Mouse (Mus musculus): ENCODE data around the gene Gm20390. TPM values are rescaled to one million over a fixed set of nuclear protein-coding genes. Genes with fewer than 3 reads are reported as not detected.

Gm20390 gene
- polyA plus RNA-seq, 1 experiment from 2014 or later: 347 TPM

DNA sequence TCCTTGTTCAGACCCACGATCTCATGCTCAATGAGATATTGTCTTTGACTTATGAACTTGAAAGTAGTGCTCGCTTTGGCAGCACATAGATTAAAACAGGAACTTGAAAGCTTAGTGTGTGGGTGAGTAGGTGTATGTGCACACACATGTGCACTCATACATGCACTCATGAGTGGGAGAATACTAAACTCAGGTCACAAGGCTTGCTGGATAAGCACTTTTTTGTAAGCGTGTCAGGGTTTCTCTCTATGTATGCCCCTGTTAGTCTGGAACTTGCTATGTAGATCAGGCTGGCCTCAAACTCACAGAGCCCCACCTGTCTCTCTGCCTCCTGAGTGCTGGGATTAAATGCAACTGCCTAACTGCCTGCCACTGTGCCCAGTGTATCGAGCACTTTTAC is 18.9 kb upstream of the Gm20390 start:
- no peaks in the 10 kb centered on the region for H3K9me3 ChIP-seq
- no peak for ATAC-seq (ENCODE audit: insufficient number of reproducible peaks, low FRiP score, low TSS enrichment, low read depth)
- no peak overlapping the region for H3K4me3 ChIP-seq
- no peaks in the 10 kb centered on the region for H3K36me3 ChIP-seq
- 76% methylated on average over 4 of the region's 4 CpGs for WGBS
- H3K27me3 ChIP-seq: no peaks in the 10 kb centered on the region
- no peak overlapping the region for H3K9ac ChIP-seq
- H3K4me2 ChIP-seq: no peak overlapping the region
- H3K4me1 ChIP-seq: no peaks in the 10 kb centered on the region
- no peak overlapping the region; the same call in 1 of the 2 replicates for H3K27ac ChIP-seq

DNA sequence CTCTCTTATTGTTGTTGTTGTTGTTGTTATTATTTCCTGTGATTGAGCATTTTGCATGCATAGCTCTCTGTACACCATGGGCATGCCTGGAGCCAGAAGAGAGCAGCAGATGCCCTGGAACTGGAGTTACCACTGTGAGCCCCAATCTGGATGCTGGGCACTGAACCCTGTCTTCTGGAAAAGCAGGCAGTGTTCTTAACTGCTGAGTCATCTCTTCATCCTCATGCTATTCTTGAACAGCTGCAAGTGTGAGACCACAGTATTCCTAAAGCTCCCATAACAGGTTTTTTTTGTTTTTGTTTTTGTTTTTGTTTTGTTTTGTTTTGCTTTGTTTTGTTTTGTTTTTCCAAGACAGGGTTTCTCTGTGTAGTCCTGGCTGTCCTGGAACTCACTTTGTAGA is 18.2 kb upstream of the Gm20390 start:
- Histone ChIP-seq H3K27ac (no peak overlapping the region), H3K4me1 (no peaks in the 10 kb centered on the region), H3K27me3 (no peaks in the 10 kb centered on the region), H3K9me3 (no peaks in the 10 kb centered on the region), H3K4me3 (no peak overlapping the region), H3K36me3 (no peaks in the 10 kb centered on the region), H3K4me2 (no peak overlapping the region), H3K9ac (no peak overlapping the region)
- ATAC-seq (ENCODE audit: insufficient number of reproducible peaks, low FRiP score, low TSS enrichment, low read depth): no peak

DNA sequence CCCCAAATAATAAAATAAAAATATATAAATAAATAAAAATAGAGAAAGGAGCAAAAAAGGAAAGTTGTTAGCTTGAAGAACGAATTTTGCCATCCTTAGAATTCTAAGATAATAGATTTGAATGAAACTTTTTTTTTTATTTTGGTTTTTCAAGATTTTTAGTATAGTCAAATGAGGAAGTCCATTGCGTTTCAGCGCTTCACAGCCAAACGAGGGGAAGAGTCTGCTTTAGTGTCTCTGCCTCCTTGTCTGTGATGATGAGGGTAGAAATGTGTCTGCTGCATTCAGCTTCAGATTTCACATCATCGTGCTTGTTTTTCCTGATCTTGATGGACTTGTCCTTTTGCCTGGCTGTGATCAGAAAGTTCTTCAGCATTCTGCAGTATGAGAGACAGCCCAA is 17.2 kb upstream of the Gm20390 start:
- H3K4me2 ChIP-seq: no peak overlapping the region
- 81% methylated on average over 5 of the region's 5 CpGs for WGBS
- H3K27ac ChIP-seq: no peak overlapping the region
- no peak for ATAC-seq (ENCODE audit: insufficient number of reproducible peaks, low FRiP score, low TSS enrichment, low read depth)
- H3K4me3 ChIP-seq: no peak overlapping the region
- no peaks in the 10 kb centered on the region for H3K36me3 ChIP-seq
- no peaks in the 10 kb centered on the region for H3K27me3 ChIP-seq
- no peaks in the 10 kb centered on the region for H3K9me3 ChIP-seq
- no peak overlapping the region for H3K9ac ChIP-seq
- H3K4me1 ChIP-seq: no peaks in the 10 kb centered on the region

DNA sequence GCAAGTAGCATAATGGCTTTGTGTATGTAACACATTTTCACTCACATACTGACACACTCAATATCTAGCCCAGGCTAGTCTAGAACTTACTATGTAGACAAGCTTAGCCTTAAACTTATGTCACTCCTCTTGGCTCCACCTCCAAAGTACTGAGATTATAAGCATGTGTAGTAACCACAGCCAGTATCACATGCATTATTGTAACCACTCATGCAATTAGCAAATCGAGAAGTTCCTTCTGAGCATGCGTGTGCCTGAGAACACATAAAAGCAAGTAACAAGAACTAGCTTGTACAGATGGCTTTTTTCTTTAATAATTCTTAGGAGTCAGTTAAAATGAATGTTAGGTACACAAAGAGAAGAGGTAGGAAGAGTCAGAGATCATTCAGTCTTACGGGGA is 16.5 kb upstream of the Gm20390 start:
- no peak overlapping the region for H3K27ac ChIP-seq
- no peaks in the 10 kb centered on the region for H3K9me3 ChIP-seq
- H3K36me3 ChIP-seq: no peaks in the 10 kb centered on the region
- H3K4me1 ChIP-seq: no peaks in the 10 kb centered on the region
- ATAC-seq (ENCODE audit: insufficient number of reproducible peaks, low FRiP score, low TSS enrichment, low read depth): no peak
- no peaks in the 10 kb centered on the region for H3K27me3 ChIP-seq
- H3K4me3 ChIP-seq: no peak overlapping the region
- no peak overlapping the region for H3K4me2 ChIP-seq
- H3K9ac ChIP-seq: no peak overlapping the region
- WGBS: 84% methylated on average over 3 of the region's 3 CpGs

DNA sequence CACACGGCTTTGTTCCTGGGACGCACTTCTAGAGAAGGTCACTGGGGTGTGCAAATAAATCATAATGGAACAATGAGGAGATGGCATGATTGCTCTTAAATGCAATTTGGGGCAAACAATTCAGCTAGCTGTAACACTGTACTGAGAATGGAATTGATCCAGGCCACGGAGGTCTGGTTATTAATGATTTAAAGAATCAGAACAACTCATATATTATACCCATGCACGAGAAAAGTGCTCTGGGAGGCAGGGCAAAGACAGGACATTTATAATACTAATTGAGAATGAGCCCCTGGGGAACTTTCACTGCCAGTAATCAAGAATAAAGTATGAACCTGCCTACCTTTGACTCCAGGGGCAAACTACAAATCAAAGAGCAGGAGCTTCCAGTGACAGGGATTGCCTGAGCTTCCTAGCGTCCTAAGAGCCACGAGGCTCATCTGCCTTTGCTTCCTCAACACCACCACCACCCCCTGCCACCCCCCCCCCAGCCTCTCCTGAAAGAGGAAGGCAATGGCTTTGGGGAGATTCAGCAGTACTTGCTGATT is 11.5 kb upstream of the Gm20390 start:
- H3K4me3 ChIP-seq: no peak overlapping the region
- 28% methylated on average over 6 of the region's 6 CpGs for WGBS
- no peak overlapping the region for H3K27ac ChIP-seq
- no peak for ATAC-seq (ENCODE audit: insufficient number of reproducible peaks, low FRiP score, low TSS enrichment, low read depth)
- H3K4me2 ChIP-seq: no peak overlapping the region
- no peaks in the 10 kb centered on the region for H3K27me3 ChIP-seq
- H3K4me1 ChIP-seq: no peaks in the 10 kb centered on the region
- H3K9me3 ChIP-seq: no peaks in the 10 kb centered on the region
- H3K9ac ChIP-seq: no peak overlapping the region
- H3K36me3 ChIP-seq: no peaks in the 10 kb centered on the region

DNA sequence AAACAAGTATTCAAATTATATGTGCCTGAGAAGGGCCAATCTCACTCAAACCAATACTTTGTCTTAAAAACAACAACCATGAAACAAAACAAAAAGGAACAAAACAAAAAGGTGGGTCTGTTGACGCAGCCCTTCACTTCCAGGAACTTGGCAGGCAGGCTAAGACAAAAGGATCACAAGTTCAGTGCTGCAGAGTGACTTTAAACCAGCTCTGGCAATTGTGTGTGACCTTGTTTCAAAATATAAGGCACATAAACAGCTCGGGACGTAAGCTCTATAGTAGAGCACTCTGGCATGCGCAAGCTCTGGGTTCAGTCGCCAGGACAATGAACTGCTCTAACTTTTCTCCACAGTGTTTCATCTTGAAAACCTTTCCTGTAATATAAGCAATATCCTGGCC is 4.9 kb upstream of the Gm20390 start:
- ATAC-seq (ENCODE audit: insufficient number of reproducible peaks, low FRiP score, low TSS enrichment, low read depth): no peak
- H3K4me3 ChIP-seq: no peak overlapping the region

DNA sequence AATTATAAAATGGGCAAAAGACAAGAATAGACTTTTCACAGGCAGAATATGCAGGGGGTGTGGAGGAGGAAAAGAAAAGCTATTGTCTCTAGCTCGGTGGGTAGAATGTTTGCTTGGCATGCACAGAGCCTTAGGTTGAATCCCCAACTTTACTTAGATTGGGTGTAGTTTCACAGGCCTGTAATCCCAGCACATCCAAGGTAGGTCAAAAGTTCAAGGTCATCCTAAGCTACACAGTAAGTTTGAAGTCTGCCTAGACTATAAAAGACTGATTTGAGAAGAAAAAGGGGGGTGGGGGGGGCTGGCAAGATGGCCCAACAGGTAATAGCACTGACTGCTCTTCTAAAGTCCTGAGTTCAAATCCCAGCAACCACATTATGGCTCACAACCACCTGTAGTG is 1.7 kb upstream of the Gm20390 start:
- Histone ChIP-seq H3K27me3 (no peaks in the 10 kb centered on the region), H3K4me1 (peaks cover 10% of the 10 kb centered on the region), H3K9me3 (no peaks in the 10 kb centered on the region), H3K4me3 (no peak overlapping the region), H3K9ac (no peak overlapping the region), H3K36me3 (peaks cover 13% of the 10 kb centered on the region), H3K27ac (no peak overlapping the region), H3K4me2 (no peak overlapping the region)
- ATAC-seq (ENCODE audit: insufficient number of reproducible peaks, low FRiP score, low TSS enrichment, low read depth): no peak
- 75% methylated on average over 1 of the region's 1 CpGs for WGBS

More for the DNA sequence above, 4.9 kb upstream of the Gm20390 start:
- Histone ChIP-seq H3K9ac (no peak overlapping the region), H3K36me3 (no peaks in the 10 kb centered on the region), H3K4me2 (no peak overlapping the region), H3K27ac (no peak overlapping the region), H3K4me1 (peaks cover 5% of the 10 kb centered on the region; the same call in 1 of the 2 replicates), H3K27me3 (no peaks in the 10 kb centered on the region), H3K9me3 (no peaks in the 10 kb centered on the region)
- WGBS: 81% methylated on average over 5 of the region's 5 CpGs

DNA sequence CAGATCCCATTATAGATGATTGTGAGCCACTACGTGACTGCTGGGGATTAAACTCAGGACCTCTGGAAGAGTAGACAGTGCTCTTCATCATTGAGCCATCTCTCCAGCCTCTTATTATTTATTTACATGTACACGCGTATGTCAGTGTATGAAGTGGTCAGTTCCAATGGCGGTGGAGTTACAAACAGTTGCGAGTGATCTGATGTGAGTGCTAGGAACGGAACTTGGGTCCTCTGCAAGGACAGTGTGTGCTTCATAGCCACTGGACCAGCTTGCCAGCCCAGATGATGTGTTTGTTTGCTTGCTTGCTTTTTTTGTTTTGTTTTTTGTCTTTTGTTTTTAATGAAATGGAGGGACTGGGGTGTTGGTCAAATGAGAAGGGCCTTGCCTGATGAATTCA is 1.1 kb upstream of the Gm20390 start:
- ATAC-seq (ENCODE audit: insufficient number of reproducible peaks, low FRiP score, low TSS enrichment, low read depth): no peak
- 96% methylated on average over 6 of the region's 6 CpGs for WGBS
- no peak overlapping the region for H3K4me3 ChIP-seq
- no peak overlapping the region for H3K27ac ChIP-seq
- H3K4me1 ChIP-seq: peaks cover 10% of the 10 kb centered on the region
- H3K27me3 ChIP-seq: no peaks in the 10 kb centered on the region
- no peaks in the 10 kb centered on the region for H3K9me3 ChIP-seq
- H3K9ac ChIP-seq: no peak overlapping the region
- H3K4me2 ChIP-seq: no peak overlapping the region
- H3K36me3 ChIP-seq: peaks cover 20% of the 10 kb centered on the region

DNA sequence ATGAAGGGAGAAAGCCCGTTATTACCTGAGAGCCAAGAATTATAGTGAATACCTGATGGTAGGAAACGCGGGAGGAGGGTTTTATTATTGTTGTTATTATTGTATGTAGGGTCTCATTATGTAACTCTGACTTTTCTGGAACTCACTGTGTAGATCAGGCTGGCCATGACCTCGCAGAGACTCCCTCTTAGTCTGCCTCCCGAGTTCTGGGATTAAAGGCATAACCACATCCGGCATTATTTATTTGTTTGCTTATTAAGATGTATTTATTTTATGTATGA is 695 bp upstream of the Gm20390 start:
- H3K9ac ChIP-seq: no peak overlapping the region
- peak overlapping the region; percentile 59; the same call in 1 of the 2 replicates for H3K27ac ChIP-seq
- 38% methylated on average over 6 of the region's 6 CpGs for WGBS
- no peaks in the 10 kb centered on the region for H3K9me3 ChIP-seq
- no peak for ATAC-seq (ENCODE audit: insufficient number of reproducible peaks, low FRiP score, low TSS enrichment, low read depth)
- H3K36me3 ChIP-seq: peaks cover 23% of the 10 kb centered on the region
- peak overlapping the region; percentile 71 for H3K4me3 ChIP-seq
- peak overlapping the region; percentile 39 for H3K4me2 ChIP-seq
- H3K4me1 ChIP-seq: peaks cover 10% of the 10 kb centered on the region
- H3K27me3 ChIP-seq: no peaks in the 10 kb centered on the region

DNA sequence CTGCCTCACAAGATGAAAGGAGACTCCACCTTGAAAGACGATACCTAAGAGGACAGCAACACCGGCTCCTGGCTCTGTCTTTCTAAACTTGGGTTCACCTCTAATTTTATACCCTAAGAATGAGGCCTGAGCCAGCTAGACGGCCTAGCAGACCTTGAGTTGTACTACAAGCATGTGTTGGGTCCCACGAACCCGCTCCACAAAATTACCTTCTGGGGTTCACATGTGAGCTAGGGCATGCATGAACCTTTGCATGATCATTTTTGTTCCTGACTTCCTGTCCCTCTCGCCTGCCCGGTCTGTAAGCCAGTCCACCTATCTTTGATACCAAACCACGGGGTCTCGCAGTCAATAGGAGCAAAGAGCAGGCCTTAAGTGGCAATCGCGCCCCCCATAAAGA is 712 bp downstream of the Gm20390 start:
- ATAC-seq (ENCODE audit: insufficient number of reproducible peaks, low FRiP score, low TSS enrichment, low read depth): no peak
- Histone ChIP-seq H3K4me3 (peak overlapping the region; percentile 71), H3K36me3 (peaks cover 38% of the 10 kb centered on the region), H3K9ac (peak overlapping the region; percentile 39), H3K4me2 (peak overlapping the region; percentile 68), H3K27me3 (no peaks in the 10 kb centered on the region), H3K4me1 (peaks cover 10% of the 10 kb centered on the region), H3K9me3 (no peaks in the 10 kb centered on the region), H3K27ac (peak overlapping the region; percentile 57)
- WGBS: 2% methylated on average over 11 of the region's 11 CpGs

DNA sequence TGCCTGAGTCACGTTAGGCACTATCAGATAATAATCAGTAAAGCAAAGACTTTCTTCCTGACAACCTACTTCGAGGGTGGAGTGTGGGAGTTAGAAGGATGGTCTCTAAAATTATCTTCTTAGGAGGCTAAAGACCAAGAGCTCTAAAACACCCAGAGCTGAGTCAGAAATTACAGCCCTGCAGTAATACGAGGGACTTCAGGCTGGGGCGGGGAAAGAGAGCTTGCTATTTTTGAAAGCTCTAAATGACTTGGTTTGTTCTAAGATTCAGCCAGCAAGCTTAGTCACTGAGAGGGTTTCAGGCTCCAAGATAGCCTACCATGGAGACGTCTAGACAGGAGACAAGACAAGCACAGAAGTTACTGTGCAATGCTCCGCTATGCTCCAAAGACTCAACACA is 2.7 kb downstream of the Gm20390 start:
- peaks cover 53% of the 10 kb centered on the region for H3K36me3 ChIP-seq
- 84% methylated on average over 6 of the region's 6 CpGs for WGBS
- H3K27me3 ChIP-seq: no peaks in the 10 kb centered on the region
- peaks cover 10% of the 10 kb centered on the region for H3K4me1 ChIP-seq
- H3K4me2 ChIP-seq: no peak overlapping the region
- no peak overlapping the region for H3K27ac ChIP-seq
- ATAC-seq (ENCODE audit: insufficient number of reproducible peaks, low FRiP score, low TSS enrichment, low read depth): no peak
- no peak overlapping the region for H3K4me3 ChIP-seq
- no peak overlapping the region for H3K9ac ChIP-seq
- H3K9me3 ChIP-seq: no peaks in the 10 kb centered on the region

DNA sequence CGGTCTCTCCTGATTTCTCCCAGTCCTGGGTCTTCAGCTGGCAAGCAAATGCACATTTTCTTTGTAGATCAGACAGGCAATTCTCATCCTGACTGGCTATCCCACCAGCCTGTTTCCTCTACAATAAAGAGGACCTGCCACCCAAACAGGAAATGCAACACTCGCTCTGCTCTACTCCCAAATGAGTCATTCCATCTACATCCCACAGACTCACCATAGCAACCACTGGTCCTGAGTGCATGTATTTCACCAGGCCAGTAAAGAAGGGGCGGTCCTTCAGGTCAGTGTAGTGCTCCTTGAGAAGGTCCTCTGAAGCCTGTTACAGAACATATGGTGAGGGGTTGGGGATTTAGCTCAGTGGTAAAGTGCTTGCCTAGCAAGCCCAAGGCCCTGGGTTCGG is 5.1 kb downstream of the Gm20390 start:
- 88% methylated on average over 4 of the region's 4 CpGs for WGBS

DNA sequence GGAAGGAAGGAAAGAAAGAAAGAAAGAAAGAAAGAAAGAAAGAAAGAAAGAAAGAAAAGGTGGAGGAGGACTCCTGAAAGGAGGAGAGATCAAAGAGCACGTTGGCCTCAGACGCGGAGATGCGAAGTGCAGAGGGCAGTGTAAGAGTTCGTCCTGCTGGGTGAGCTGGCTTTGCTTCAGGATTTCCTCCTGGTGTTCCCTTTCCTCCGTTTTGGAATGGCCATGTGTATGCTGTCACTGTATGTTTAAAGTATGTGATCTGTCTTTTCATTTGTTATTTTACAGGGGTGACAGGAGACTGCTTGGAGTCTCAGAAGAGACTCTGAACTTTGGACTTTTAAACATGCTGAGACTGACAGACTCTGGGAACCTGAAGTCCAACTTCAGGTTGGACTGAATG is 6.6 kb downstream of the Gm20390 start:
- no peak for ATAC-seq (ENCODE audit: insufficient number of reproducible peaks, low FRiP score, low TSS enrichment, low read depth)
- Histone ChIP-seq H3K9ac (no peak overlapping the region), H3K4me1 (peaks cover 7% of the 10 kb centered on the region), H3K4me2 (no peak overlapping the region), H3K27me3 (no peaks in the 10 kb centered on the region), H3K27ac (no peak overlapping the region), H3K9me3 (no peaks in the 10 kb centered on the region), H3K36me3 (peaks cover 76% of the 10 kb centered on the region), H3K4me3 (no peak overlapping the region)
- 92% methylated on average over 6 of the region's 6 CpGs for whole genome bisulfite sequencing

More for the DNA sequence above, 5.1 kb downstream of the Gm20390 start:
- no peaks in the 10 kb centered on the region for H3K27me3 ChIP-seq
- no peak overlapping the region for H3K9ac ChIP-seq
- peaks cover 73% of the 10 kb centered on the region for H3K36me3 ChIP-seq
- H3K4me1 ChIP-seq: peaks cover 5% of the 10 kb centered on the region
- no peaks in the 10 kb centered on the region for H3K9me3 ChIP-seq
- H3K4me2 ChIP-seq: no peak overlapping the region
- no peak overlapping the region for H3K27ac ChIP-seq
- H3K4me3 ChIP-seq: no peak overlapping the region
- ATAC-seq (ENCODE audit: insufficient number of reproducible peaks, low FRiP score, low TSS enrichment, low read depth): no peak

All from limb, embryonic 15.5 days (tissue).